Mouse (Mus musculus): ENCODE measurements around the gene Slc5a6. TPM values are rescaled to one million over a fixed set of nuclear protein-coding genes. Genes with fewer than 3 reads are reported as not detected.
"Not testable (repeated sequence)": the region's sequence is repeated elsewhere in the genome, so short reads cannot be mapped to it uniquely, and the experiment has no call there.

Gene Slc5a6
- polyA plus RNA-seq, 1 experiment from 2014 or later: 4.8 TPM

- no peaks in the 10 kb centered on the region for H3K27me3 ChIP-seq (ENCODE audit: control insufficient read depth, insufficient read depth, low read depth, low read length)
- H3K27ac ChIP-seq (ENCODE audit: low read length): no peak overlapping the region
- no peak for ATAC-seq (ENCODE audit: low read depth)
- no peaks in the 10 kb centered on the region for H3K9me3 ChIP-seq (replicated peaks; ENCODE audit: control insufficient read depth, low read length)
- peaks cover 43% of the 10 kb centered on the region for H3K36me3 ChIP-seq (ENCODE audit: control insufficient read depth, insufficient read depth)
- H3K4me1 ChIP-seq (ENCODE audit: control insufficient read depth, low read depth, low read length): no peaks in the 10 kb centered on the region
- H3K4me2 ChIP-seq (ENCODE audit: low read depth, low read length): no peak overlapping the region
- 86% methylated on average over 11 of the region's 11 CpGs for WGBS (ENCODE audit: insufficient replicate concordance)
- no peak overlapping the region for H3K9ac ChIP-seq (ENCODE audit: low read depth, low read length)
- H3K4me3 ChIP-seq (ENCODE audit: low read depth, low read length): no peak overlapping the region
Measured at GRCm38 (mm10) chr5:31071821-31072220, 23.1 kb upstream of the Slc5a6 start.

- H3K4me2 ChIP-seq (ENCODE audit: low read depth, low read length): no peak overlapping the region
- no peak overlapping the region for H3K9ac ChIP-seq (ENCODE audit: low read depth, low read length)
- H3K27ac ChIP-seq (ENCODE audit: low read length): no peak overlapping the region
- WGBS (ENCODE audit: insufficient replicate concordance): 80% methylated on average over 2 of the region's 2 CpGs
- H3K36me3 ChIP-seq (ENCODE audit: control insufficient read depth, insufficient read depth): peaks cover 43% of the 10 kb centered on the region
- H3K9me3 ChIP-seq (replicated peaks; ENCODE audit: control insufficient read depth, low read length): no peaks in the 10 kb centered on the region
- no peaks in the 10 kb centered on the region for H3K27me3 ChIP-seq (ENCODE audit: control insufficient read depth, insufficient read depth, low read depth, low read length)
- no peaks in the 10 kb centered on the region for H3K4me1 ChIP-seq (ENCODE audit: control insufficient read depth, low read depth, low read length)
- ATAC-seq (ENCODE audit: low read depth): no peak
- H3K4me3 ChIP-seq (ENCODE audit: low read depth, low read length): no peak overlapping the region
Measured at GRCm38 (mm10) chr5:31071059-31071458, 22.3 kb upstream of the Slc5a6 start.

- peaks cover 42% of the 10 kb centered on the region for H3K36me3 ChIP-seq (ENCODE audit: control insufficient read depth, insufficient read depth)
- ATAC-seq (ENCODE audit: low read depth): no peak
- no peak overlapping the region for H3K4me2 ChIP-seq (ENCODE audit: low read depth, low read length)
- H3K9ac ChIP-seq (ENCODE audit: low read depth, low read length): no peak overlapping the region
- no peaks in the 10 kb centered on the region for H3K4me1 ChIP-seq (ENCODE audit: control insufficient read depth, low read depth, low read length)
- WGBS (ENCODE audit: insufficient replicate concordance): 88% methylated on average over 3 of the region's 3 CpGs
- no peak overlapping the region for H3K4me3 ChIP-seq (ENCODE audit: low read depth, low read length)
- H3K27ac ChIP-seq (ENCODE audit: low read length): no peak overlapping the region
- H3K9me3 ChIP-seq (replicated peaks; ENCODE audit: control insufficient read depth, low read length): no peaks in the 10 kb centered on the region
- H3K27me3 ChIP-seq (ENCODE audit: control insufficient read depth, insufficient read depth, low read depth, low read length): no peaks in the 10 kb centered on the region
Measured at GRCm38 (mm10) chr5:31069810-31070209, 21.1 kb upstream of the Slc5a6 start.

GRCm38 (mm10) chr5:31055216-31056140 lies 6.8 kb upstream of the Slc5a6 start:
- no peak overlapping the region for H3K27ac ChIP-seq (ENCODE audit: low read length)
- H3K9me3 ChIP-seq (replicated peaks; ENCODE audit: control insufficient read depth, low read length): no peaks in the 10 kb centered on the region
- H3K9ac ChIP-seq (ENCODE audit: low read depth, low read length): peak overlapping the region; percentile 58
- H3K4me2 ChIP-seq (ENCODE audit: low read depth, low read length): peak overlapping the region; percentile 84
- 0 out of 2 replicates have a peak, but pooled peaks cover 3% of the 10 kb centered on the region for H3K36me3 ChIP-seq (ENCODE audit: control insufficient read depth, insufficient read depth)
- no peak; the same call in 1 of the 2 replicates for ATAC-seq (ENCODE audit: low read depth)
- H3K4me1 ChIP-seq (ENCODE audit: control insufficient read depth, low read depth, low read length): peaks cover 13% of the 10 kb centered on the region
- H3K4me3 ChIP-seq (ENCODE audit: low read depth, low read length): peak overlapping the region; percentile 60
- H3K27me3 ChIP-seq (ENCODE audit: control insufficient read depth, insufficient read depth, low read depth, low read length): no peaks in the 10 kb centered on the region
- 15% methylated on average over 19 of the region's 19 CpGs for WGBS (ENCODE audit: insufficient replicate concordance)

- Histone ChIP-seq H3K4me3 (ENCODE audit: low read depth, low read length) (peak within 1 kb of the TSS; percentile 60), H3K36me3 (ENCODE audit: control insufficient read depth, insufficient read depth) (no peaks in the 10 kb centered on the region), H3K27me3 (ENCODE audit: control insufficient read depth, insufficient read depth, low read depth, low read length) (no peaks in the 10 kb centered on the region), H3K4me2 (ENCODE audit: low read depth, low read length) (peak within 1 kb of the TSS; percentile 84), H3K4me1 (ENCODE audit: control insufficient read depth, low read depth, low read length) (peaks cover 18% of the 10 kb centered on the region), H3K9ac (ENCODE audit: low read depth, low read length) (peak within 1 kb of the TSS; percentile 60), H3K9me3 (replicated peaks; ENCODE audit: control insufficient read depth, low read length) (no peaks in the 10 kb centered on the region), H3K27ac (ENCODE audit: low read length) (peak within 1 kb of the TSS; percentile 4)
- peak; percentile 99 for ATAC-seq (ENCODE audit: low read depth)
- WGBS (ENCODE audit: insufficient replicate concordance): 1% methylated on average over 64 of the region's 64 CpGs
Measured at GRCm38 (mm10) chr5:31054261-31055215, 5.8 kb upstream of the Slc5a6 start, which contains the start of gene Cad. Cad (plus strand) TSS chr5:31054780.

GRCm38 (mm10) chr5:31053728-31054127 lies 5.0 kb upstream of the Slc5a6 start:
- not testable (repeated sequence) for H3K27me3 ChIP-seq (ENCODE audit: control insufficient read depth, insufficient read depth, low read depth, low read length); H3K36me3 ChIP-seq (ENCODE audit: control insufficient read depth, insufficient read depth); ATAC-seq (ENCODE audit: low read depth); H3K9me3 ChIP-seq (replicated peaks; ENCODE audit: control insufficient read depth, low read length); H3K27ac ChIP-seq (ENCODE audit: low read length)
- H3K4me3 ChIP-seq (ENCODE audit: low read depth, low read length): peak overlapping the region; percentile 60
- peak overlapping the region; percentile 60; the same call in 1 of the 2 replicates for H3K9ac ChIP-seq (ENCODE audit: low read depth, low read length)
- H3K4me1 ChIP-seq (ENCODE audit: control insufficient read depth, low read depth, low read length): peaks cover 20% of the 10 kb centered on the region
- 69% methylated on average over 4 of the region's 4 CpGs for WGBS (ENCODE audit: insufficient replicate concordance)
- peak overlapping the region; percentile 84 for H3K4me2 ChIP-seq (ENCODE audit: low read depth, low read length)

GRCm38 (mm10) chr5:31050427-31050826 lies 1.7 kb upstream of the Slc5a6 start:
- H3K4me2 ChIP-seq (ENCODE audit: low read depth, low read length): no peak overlapping the region
- H3K9ac ChIP-seq (ENCODE audit: low read depth, low read length): no peak overlapping the region
- ATAC-seq (ENCODE audit: low read depth): no peak
- no peak overlapping the region for H3K4me3 ChIP-seq (ENCODE audit: low read depth, low read length)
- no peaks in the 10 kb centered on the region for H3K27me3 ChIP-seq (ENCODE audit: control insufficient read depth, insufficient read depth, low read depth, low read length)
- no peaks in the 10 kb centered on the region for H3K9me3 ChIP-seq (replicated peaks; ENCODE audit: control insufficient read depth, low read length)
- peaks cover 24% of the 10 kb centered on the region for H3K4me1 ChIP-seq (ENCODE audit: control insufficient read depth, low read depth, low read length)
- H3K27ac ChIP-seq (ENCODE audit: low read length): no peak overlapping the region
- no peaks in the 10 kb centered on the region for H3K36me3 ChIP-seq (ENCODE audit: control insufficient read depth, insufficient read depth)

- H3K9me3 ChIP-seq (replicated peaks; ENCODE audit: control insufficient read depth, low read length): no peaks in the 10 kb centered on the region
- H3K4me1 ChIP-seq (ENCODE audit: control insufficient read depth, low read depth, low read length): peaks cover 15% of the 10 kb centered on the region
- under 1% methylated on average over 73 of the region's 73 CpGs for WGBS (ENCODE audit: insufficient replicate concordance)
- H3K36me3 ChIP-seq (ENCODE audit: control insufficient read depth, insufficient read depth): no peaks in the 10 kb centered on the region
- peak within 1 kb of the TSS; percentile 96 for H3K4me2 ChIP-seq (ENCODE audit: low read depth, low read length)
- ATAC-seq (ENCODE audit: low read depth): peak; percentile 95
- H3K27ac ChIP-seq (ENCODE audit: low read length): peak within 1 kb of the TSS; percentile 93
- peak within 1 kb of the TSS; percentile 92 for H3K9ac ChIP-seq (ENCODE audit: low read depth, low read length)
- no peaks in the 10 kb centered on the region for H3K27me3 ChIP-seq (ENCODE audit: control insufficient read depth, insufficient read depth, low read depth, low read length)
- peak within 1 kb of the TSS; percentile 92 for H3K4me3 ChIP-seq (ENCODE audit: low read depth, low read length)
Measured at GRCm38 (mm10) chr5:31047848-31048762, 619 bp downstream of the Slc5a6 start, which contains the start of gene Atraid. Atraid (plus strand) TSS chr5:31048312.

Measured in liver, embryonic 16.5 days (tissue).